Mouse (Mus musculus) ES-Bruce4 (cell line): ENCODE data around the gene Efna1.

Experiments used
- CTCF ChIP-seq: IDR thresholded peaks from one replicate; pipeline ENCODE4 v1.8.1; 2011; ENCODE audit warnings: low read depth, low read length
- EP300 ChIP-seq: IDR thresholded peaks from 2 replicates; pipeline ENCODE4 v1.6.1; 2011; ENCODE audit warnings: low read depth, low read length; ENCODE audit not compliant: insufficient read depth
- POLR2A ChIP-seq: IDR thresholded peaks from one replicate; pipeline ENCODE4 v1.8.1; 2011; ENCODE audit warnings: low read length; ENCODE audit not compliant: insufficient read depth

DNA sequence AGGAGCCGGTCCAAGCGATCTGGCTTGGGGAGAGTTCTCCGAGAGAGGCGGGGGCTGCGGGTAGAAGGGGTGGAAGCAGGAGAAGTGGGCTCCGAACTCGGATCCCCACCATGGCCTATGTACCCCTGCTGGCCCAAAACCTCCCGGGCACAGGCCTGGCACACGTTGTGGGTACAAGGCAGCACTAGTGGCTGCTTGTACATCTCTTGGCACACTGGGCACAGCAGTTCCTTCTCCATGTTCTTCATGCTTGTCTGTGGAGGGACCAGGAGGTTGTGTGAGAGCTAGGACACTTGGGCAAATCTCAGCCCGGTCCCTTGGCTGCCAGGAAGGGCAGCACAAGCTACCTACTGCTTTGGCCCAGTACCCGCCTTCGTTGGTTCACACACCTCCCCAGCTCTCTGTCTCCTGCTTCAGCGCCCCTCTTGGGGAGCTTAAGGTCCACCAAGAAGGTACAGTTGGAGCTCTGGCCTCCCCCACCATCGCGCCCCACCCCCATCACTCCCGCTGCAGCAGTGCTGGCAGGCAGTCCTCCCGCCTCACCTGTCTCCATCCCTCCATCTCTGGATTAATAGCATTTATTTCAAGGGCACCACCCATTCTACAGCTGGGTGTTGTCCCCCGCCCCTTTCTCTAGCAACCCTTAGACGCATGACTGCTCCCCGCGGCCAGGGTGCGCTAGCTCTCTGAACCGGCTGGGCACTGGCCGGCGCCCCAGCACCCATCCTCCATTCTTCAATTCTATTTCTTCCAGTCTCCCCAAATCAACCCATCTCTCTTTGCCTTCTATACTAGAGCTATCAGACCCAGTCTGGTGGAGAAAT is 36.6 kb downstream of the Efna1 start:
- TF ChIP-seq CTCF (no peak), POLR2A (no peak), EP300 (no peak)
